Mouse (Mus musculus) intestine, postnatal 0 days (tissue): ENCODE measurements around the gene Ap1b1. TPM values are rescaled to one million over a fixed set of nuclear protein-coding genes. Genes with fewer than 3 reads are reported as not detected.

ENCODE experiments used
- ATAC-seq: fragments of 200-750 bp; cut with Nextera tagmentation; 2 replicates; pipeline ENCODE4 v1.8.0; 2017; ENCODE audit warnings: mild to moderate bottlenecking, moderate TSS enrichment, moderate library complexity
- H3K27ac ChIP-seq: fragments of 300-500 bp; sonication (generic); 2 replicates; pipeline ENCODE4 v1.5.1; 2014; ENCODE audit warnings: mild to moderate bottlenecking, low read depth, low read length, moderate library complexity
- H3K27me3 ChIP-seq: fragments of 300-500 bp; sonication (generic); replicated peaks from 2 replicates; pipeline ENCODE4 v1.6.1; 2014; ENCODE audit warnings: low read length, mixed read lengths; ENCODE audit not compliant: control insufficient read depth, insufficient read depth
- H3K36me3 ChIP-seq: fragments of 300-500 bp; sonication (generic); 2 replicates; pipeline ENCODE4 v1.6.1; 2014; ENCODE audit warnings: mild to moderate bottlenecking, moderate library complexity; ENCODE audit not compliant: control insufficient read depth, insufficient read depth
- H3K4me1 ChIP-seq: fragments of 300-500 bp; sonication (generic); replicated peaks from 2 replicates; pipeline ENCODE4 v1.6.1; 2014; ENCODE audit warnings: antibody characterized with exemption, low read length, mixed read lengths; ENCODE audit not compliant: control insufficient read depth, insufficient read depth
- H3K4me2 ChIP-seq: fragments of 300-500 bp; sonication (generic); replicated peaks from 2 replicates; pipeline ENCODE4 v1.6.1; 2014; ENCODE audit warnings: low read depth, mild to moderate bottlenecking, moderate library complexity
- H3K4me3 ChIP-seq: fragments of 300-500 bp; sonication (generic); 2 replicates; pipeline ENCODE4 v1.5.1; 2014; ENCODE audit warnings: low read depth, low read length
- H3K9ac ChIP-seq: fragments of 300-500 bp; sonication (generic); 2 replicates; pipeline ENCODE4 v1.6.1; 2014; ENCODE audit warnings: mild to moderate bottlenecking, low read depth, low read length
- H3K9me3 ChIP-seq: fragments of 300-500 bp; sonication (generic); 2 replicates; pipeline ENCODE4 v1.6.1; 2016; ENCODE audit warnings: mixed run types; ENCODE audit not compliant: control insufficient read depth
- CTCF ChIP-seq: sonication (generic); IDR thresholded peaks from 2 replicates; pipeline ENCODE4 v1.5.1; 2016; ENCODE audit warnings: low read depth, mild to moderate bottlenecking, control low read depth, antibody characterized with exemption, moderate library complexity
- WGBS: fragments of 180-500 bp; shearing (Covaris S2); extraction: QIAGEN DNeasy Blood & Tissue Kit; methylation state at CpG from one replicate; pipeline ENCODE4 v1.1.7; 2014; 5-methylcytosine and 5-hydroxymethylcytosine counted together
- polyA plus RNA-seq: library from polyadenylated mRNA; unstranded; fragments of >200 nt; fragmentation: Nextera tagmentation; extraction: Ambion mirVana; gene quantifications from 2 replicates; pipeline ENCODE4 v1.2.1, GENCODE M21; 2015

Gene Ap1b1
- polyA plus RNA-seq, 1 experiment from 2014 or later, result 60.4 TPM

DNA sequence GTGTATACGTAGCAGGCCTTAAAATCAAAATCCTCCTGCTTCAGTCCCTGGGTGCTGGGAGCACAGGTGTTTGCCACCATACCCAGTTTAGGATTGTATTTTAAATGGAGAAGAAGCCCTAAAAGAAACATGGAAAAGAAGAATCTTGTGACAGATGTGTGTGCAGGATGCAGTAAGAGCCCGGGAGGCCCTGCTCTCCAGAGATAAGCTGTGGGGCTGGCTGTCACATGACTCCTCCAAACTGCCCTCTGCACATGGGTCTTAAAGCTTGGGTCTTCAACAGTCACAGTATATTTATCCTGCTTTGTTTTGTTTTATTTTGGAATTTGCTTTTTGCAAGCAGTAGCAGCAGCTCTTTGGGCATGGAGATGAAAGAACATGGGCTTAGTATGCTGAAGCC, 19.1 kb upstream of the Ap1b1 start:
- no peak for ATAC-seq
- H3K27ac ChIP-seq, result no peak overlapping the region
- no peak overlapping the region for H3K4me2 ChIP-seq
- H3K4me3 ChIP-seq, result no peak overlapping the region
- no peaks in the 10 kb centered on the region for H3K27me3 ChIP-seq
- no peaks in the 10 kb centered on the region for H3K36me3 ChIP-seq
- 45% methylated on average over 2 of the region's 2 CpGs for WGBS
- H3K4me1 ChIP-seq, result 0 out of 2 replicates have a peak, but pooled peaks cover 3% of the 10 kb centered on the region
- H3K9me3 ChIP-seq, result no peaks in the 10 kb centered on the region
- no peak for TF ChIP-seq CTCF
- no peak overlapping the region for H3K9ac ChIP-seq

DNA sequence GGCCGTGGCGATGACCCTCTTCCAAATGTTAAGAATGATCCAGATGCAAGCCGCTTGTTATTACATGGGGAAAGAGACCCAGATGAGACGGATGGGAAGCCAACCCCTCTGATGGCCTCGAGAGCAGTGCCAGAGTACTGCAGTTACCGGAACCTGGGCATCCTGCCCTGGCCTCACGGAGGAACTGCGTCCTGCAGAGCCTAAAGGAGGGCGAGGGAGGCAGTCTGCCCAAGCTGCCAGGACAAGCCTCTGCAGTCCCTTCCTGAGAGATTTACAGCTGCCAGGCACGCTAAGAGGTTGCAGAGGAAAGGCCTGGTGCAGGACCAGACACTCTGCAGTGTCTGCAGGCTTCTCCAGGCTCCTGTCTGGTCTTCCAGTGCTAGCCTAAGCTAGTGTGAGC, 18.2 kb upstream of the Ap1b1 start:
- no peaks in the 10 kb centered on the region for H3K4me1 ChIP-seq
- no peak overlapping the region for H3K4me3 ChIP-seq
- no peak for ATAC-seq
- no peaks in the 10 kb centered on the region for H3K27me3 ChIP-seq
- no peak overlapping the region for H3K27ac ChIP-seq
- no peak overlapping the region for H3K4me2 ChIP-seq
- H3K9ac ChIP-seq, result no peak overlapping the region
- 68% methylated on average over 10 of the region's 10 CpGs for WGBS
- TF ChIP-seq CTCF, result no peak
- H3K9me3 ChIP-seq, result no peaks in the 10 kb centered on the region
- no peaks in the 10 kb centered on the region for H3K36me3 ChIP-seq

DNA sequence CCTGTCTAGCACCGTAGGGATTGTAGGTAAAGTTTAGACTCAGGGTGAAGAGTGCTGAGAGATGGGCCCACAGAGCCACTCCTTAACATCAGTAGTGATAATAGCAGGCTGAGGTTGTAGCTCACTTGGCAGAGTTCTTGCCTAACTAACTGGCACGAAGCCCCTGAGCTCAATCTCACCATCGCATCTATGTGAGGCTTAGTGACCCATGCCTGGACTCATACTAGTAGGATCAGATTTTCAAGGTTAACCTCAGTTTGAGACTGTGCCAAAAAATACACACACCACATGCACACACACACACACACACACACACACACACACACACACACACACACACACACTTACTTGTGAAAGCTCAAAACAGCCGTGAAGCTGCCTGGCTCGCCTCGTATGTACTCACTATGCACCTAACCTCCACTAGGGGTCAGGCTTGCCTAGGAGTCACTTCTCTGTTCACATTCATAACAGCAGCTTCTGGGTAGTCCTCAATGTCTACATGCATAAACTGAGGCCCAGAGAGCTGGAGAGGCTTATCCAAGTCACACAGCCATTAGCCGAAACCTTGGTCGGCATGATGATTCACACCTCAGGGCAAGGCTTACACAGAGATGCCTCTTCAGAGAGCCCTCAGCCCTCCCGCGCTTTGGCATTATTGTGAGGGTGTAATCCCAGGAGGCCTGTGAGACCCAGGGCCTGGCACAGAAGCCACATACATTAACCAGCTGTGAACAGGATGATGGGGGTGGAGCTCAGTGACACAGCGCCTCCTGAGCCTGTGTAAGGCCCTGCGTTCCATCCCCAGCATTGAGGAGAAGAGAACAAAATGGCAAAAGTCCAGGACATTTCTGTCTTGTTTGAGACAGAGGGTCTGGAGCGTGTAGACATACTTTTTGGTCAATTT, 13.4 kb upstream of the Ap1b1 start:
- 60% methylated on average over 13 of the region's 13 CpGs for WGBS
- no peak overlapping the region for H3K27ac ChIP-seq
- no peaks in the 10 kb centered on the region for H3K9me3 ChIP-seq
- H3K4me1 ChIP-seq, result no peaks in the 10 kb centered on the region
- no peak overlapping the region for H3K9ac ChIP-seq
- no peaks in the 10 kb centered on the region for H3K36me3 ChIP-seq
- TF ChIP-seq CTCF, result peak; percentile 94
- no peak overlapping the region for H3K4me2 ChIP-seq
- 0 out of 2 replicates have a peak, but pooled peaks have one; percentile 26 for ATAC-seq
- H3K4me3 ChIP-seq, result no peak overlapping the region
- H3K27me3 ChIP-seq, result no peaks in the 10 kb centered on the region

- no peaks in the 10 kb centered on the region for H3K4me1 ChIP-seq
- no peak overlapping the region for H3K9ac ChIP-seq
- no peaks in the 10 kb centered on the region for H3K9me3 ChIP-seq
- no peak for ATAC-seq
- no peak for TF ChIP-seq CTCF
- H3K27ac ChIP-seq, result no peak overlapping the region
- 86% methylated on average over 2 of the region's 2 CpGs for WGBS
- no peak overlapping the region for H3K4me2 ChIP-seq
- H3K36me3 ChIP-seq, result no peaks in the 10 kb centered on the region
- no peak overlapping the region for H3K4me3 ChIP-seq
- no peaks in the 10 kb centered on the region for H3K27me3 ChIP-seq
These were observed 12.8 kb upstream of the Ap1b1 start for GRCm38 (mm10) chr11:4973871-4974256.

DNA sequence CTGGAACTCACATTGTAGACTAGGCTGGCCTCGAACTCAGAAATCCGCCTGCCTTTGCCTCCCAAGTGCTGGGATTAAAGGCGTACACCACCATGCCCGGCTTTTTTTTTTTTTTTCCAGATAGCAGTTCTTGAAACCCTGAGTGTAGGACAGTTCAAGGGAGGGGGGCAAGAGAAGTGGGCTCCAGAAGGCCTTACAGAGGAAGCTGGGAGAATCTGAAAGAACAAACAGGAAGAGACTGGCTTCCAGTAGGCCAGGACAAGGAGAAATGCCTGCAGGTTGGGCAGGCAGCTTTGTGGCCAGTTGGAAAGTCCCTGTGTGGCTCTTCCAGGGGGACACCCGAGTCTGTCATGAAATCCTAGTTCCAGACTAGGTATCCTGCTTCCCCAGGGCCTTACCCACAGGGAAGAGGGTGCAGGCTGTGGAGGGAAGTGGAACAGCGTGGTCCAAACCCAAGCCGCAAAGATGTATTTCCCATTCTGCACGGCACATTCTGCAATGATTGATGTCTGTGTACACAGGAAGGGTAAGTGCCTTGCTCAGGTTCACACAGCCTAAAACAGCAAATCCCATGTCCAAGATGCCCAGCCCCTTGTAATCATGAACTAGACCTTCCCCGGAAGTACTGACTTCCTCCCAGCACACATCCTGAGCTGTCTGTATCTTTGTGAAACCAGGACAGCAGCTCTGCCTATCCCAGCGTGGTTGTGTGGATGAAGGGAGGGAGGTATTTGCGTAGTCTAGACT, 12.1 kb upstream of the Ap1b1 start:
- no peak overlapping the region for H3K27ac ChIP-seq
- H3K36me3 ChIP-seq, result no peaks in the 10 kb centered on the region
- no peak overlapping the region for H3K4me2 ChIP-seq
- ATAC-seq, result no peak
- H3K9me3 ChIP-seq, result no peaks in the 10 kb centered on the region
- no peak for TF ChIP-seq CTCF
- WGBS, result 68% methylated on average over 11 of the region's 11 CpGs
- H3K27me3 ChIP-seq, result no peaks in the 10 kb centered on the region
- no peaks in the 10 kb centered on the region for H3K4me1 ChIP-seq
- H3K4me3 ChIP-seq, result no peak overlapping the region
- H3K9ac ChIP-seq, result no peak overlapping the region

- no peaks in the 10 kb centered on the region for H3K36me3 ChIP-seq
- H3K4me3 ChIP-seq, result no peak overlapping the region
- peak; percentile 59; the same call in 1 of the 2 replicates for ATAC-seq
- TF ChIP-seq CTCF, result peak; percentile 88
- H3K9me3 ChIP-seq, result no peaks in the 10 kb centered on the region
- H3K27ac ChIP-seq, result no peak overlapping the region
- H3K27me3 ChIP-seq, result no peaks in the 10 kb centered on the region
- no peak overlapping the region for H3K9ac ChIP-seq
- H3K4me2 ChIP-seq, result 0 out of 2 replicates have a peak overlapping the region, but pooled peaks have one; percentile 35
- 6% methylated on average over 14 of the region's 14 CpGs for WGBS
- H3K4me1 ChIP-seq, result no peaks in the 10 kb centered on the region
These were observed 11.0 kb upstream of the Ap1b1 start for GRCm38 (mm10) chr11:4975623-4976022.
